ENCODE assay signal across 7 mouse cellular contexts in genomic region chr13:52980211-52980950, GRCm38 (mm10). TPM values are rescaled to one million over a fixed set of nuclear protein-coding genes. Genes with fewer than 3 reads are reported as not detected.
DNase-seq lines count a peak whose midpoint lies in the region.

No protein-coding gene starts in this region.

- WGBS in macrophage (ENCODE audit: missing documents): 2% methylated on average over 77 of the region's 77 CpGs

- no peak overlapping the region for H3K27ac ChIP-seq in macrophage

- peak; percentile 81 for DNase-seq in ZHBTc4 (ENCODE audit: low read depth, low spot score)
- peak; percentile 87 for DNase-seq in cerebellum, adult 9-10 months
- DNase-seq in frontal cortex, postnatal 25 days (ENCODE audit: low spot score in 2 of 2): peak; percentile 62 to 66
- peak; percentile 82 for DNase-seq in induced T-regulatory cell, adult 2 months (ENCODE audit: low read depth)
- DNase-seq in left cerebral cortex, adult 9 months (ENCODE audit: low spot score in 2 of 2): peak; percentile 71 to 86
- DNase-seq in right cerebral cortex, postnatal 10 days (ENCODE audit: low spot score in 2 of 2): peak; percentile 81 to 86

- peaks cover 44% of the 10 kb centered on the region; the same call in 1 of the 2 replicates for H3K79me2 ChIP-seq in macrophage (ENCODE audit: inconsistent target)

- H3K4me3 ChIP-seq in macrophage (ENCODE audit: inconsistent target): peak overlapping the region; percentile 63

- no peaks in the 10 kb centered on the region for H3K36me3 ChIP-seq in macrophage (ENCODE audit: inconsistent target)

RNA-seq across cellular contexts. Expression of gene Nfil3, which starts 0.5 kb away (rescaled TPM):
- 10 to 100 TPM in 18 of 26 experiments, 1 to 10 TPM in 8; 4.0 to 41.7 (median 13.7) TPM for total RNA-seq in macrophage (2018; cell fraction: chromatin; rRNA removed)
- 10 to 100 TPM in 23 of 26 experiments, 1 to 10 TPM in 3; 9.1 to 80.8 (median 22.8) TPM for total RNA-seq in macrophage (2018; cell fraction: cytosol; rRNA removed)
- 10 to 100 TPM in 21 of 26 experiments, 1 to 10 TPM in 5; 3.7 to 81.9 (median 21.6) TPM for total RNA-seq in macrophage (2018; cell fraction: nucleus; rRNA removed)
- 3.5 to 12.2 TPM (median 6.5 TPM) in 3 replicates for polyA plus RNA-seq in macrophage (2018)

RNA-seq across cellular contexts. Expression of gene Auh, which starts 50.9 kb away (rescaled TPM):
- total RNA-seq in macrophage (2018; cell fraction: chromatin; rRNA removed): 100 to 1,000 TPM in 6 of 26 experiments, 10 to 100 TPM in 20; 15.9 to 115 (median 61.6) TPM
- 10 to 100 TPM; 16.7 to 30.1 (median 25.4) TPM for total RNA-seq in macrophage (2018; cell fraction: cytosol; rRNA removed)
- total RNA-seq in macrophage (2018; cell fraction: nucleus; rRNA removed): 10 to 100 TPM; 14.0 to 79.9 (median 34.7) TPM
- polyA plus RNA-seq in macrophage (2018): 16.2 to 24.3 TPM (median 22.7 TPM) in 3 replicates
